In the genomic region with DNA sequence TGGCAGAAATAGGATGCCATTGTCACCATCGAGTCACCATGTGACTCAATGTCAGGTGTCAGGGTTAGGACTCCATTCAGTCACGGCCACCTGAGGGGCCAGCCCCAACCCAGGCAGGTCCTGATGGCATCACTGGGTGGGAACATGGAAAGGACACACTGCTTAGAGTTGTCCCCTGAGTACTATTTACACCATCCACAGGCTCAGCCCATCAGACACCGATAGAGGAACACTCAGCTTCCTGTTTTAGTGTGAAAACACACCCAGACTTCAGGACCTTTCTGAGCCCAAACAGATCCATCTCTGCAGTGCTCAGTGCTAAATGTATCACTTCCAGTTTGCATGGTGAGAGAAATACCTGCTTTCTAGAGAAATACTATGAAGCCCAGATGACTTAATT, we compare ENCODE assay signal across 23 mouse cellular contexts.
"Had no signal": no experiment of that assay in that cellular context is flagged by ENCODE, and none has a peak within 500 bp of the region (broad histone marks: within the 10 kb centered on the region; RNA-seq: fewer than 3 reads in every experiment).

No protein-coding gene starts in this region.

- H3K27me3 ChIP-seq: heart, embryonic 12.5 days; hindbrain, embryonic 12.5 days; intestine, embryonic 15.5 days; limb, embryonic 15.5 days had no signal

- DNase-seq: gastrocnemius, postnatal 14 days; gastrocnemius, postnatal 36 days; heart, adult 18-20 months; heart, postnatal 10 days; heart, postnatal 4 days; kidney, adult 18-20 months; kidney, adult 8-10 months; kidney, postnatal 10 days; kidney, postnatal 25 days; layer of hippocampus, adult 9-11 months; layer of hippocampus, postnatal 36 days; left cerebral cortex, postnatal 4 days had no signal

- H3K4me1 ChIP-seq: hindbrain, embryonic 10.5 days; hindbrain, embryonic 12.5 days had no signal

- ATAC-seq: hindbrain, embryonic 16.5 days; inflammation-experienced regulatory T-cells, adult 6 months; intestine, embryonic 15.5 days; intestine, postnatal 0 days had no signal

- H3K4me3 ChIP-seq: heart, embryonic 10.5 days; heart, embryonic 12.5 days; hindbrain, embryonic 10.5 days; hindbrain, embryonic 12.5 days; intestine, embryonic 15.5 days; limb, embryonic 13.5 days; limb, embryonic 15.5 days had no signal

- H3K36me3 ChIP-seq: heart, embryonic 10.5 days; heart, embryonic 12.5 days; hindbrain, embryonic 10.5 days; hindbrain, embryonic 12.5 days; intestine, embryonic 15.5 days; limb, embryonic 13.5 days; limb, embryonic 15.5 days had no signal

- H3K27ac ChIP-seq: heart, embryonic 10.5 days; hindbrain, embryonic 10.5 days; hindbrain, embryonic 12.5 days; hindbrain, embryonic 14.5 days; intestine, embryonic 15.5 days; limb, embryonic 13.5 days; limb, embryonic 15.5 days had no signal
